Mouse (Mus musculus) intestine, embryonic 14.5 days (tissue): Measurements from ENCODE around the gene Scgb2b11. TPM values are rescaled to one million over a fixed set of nuclear protein-coding genes. Genes with fewer than 3 reads are reported as not detected.
"Not testable (repeated sequence)": the region's sequence is repeated elsewhere in the genome, so short reads cannot be mapped to it uniquely, and the experiment has no call there.

Experiments
- ATAC-seq: fragments of 200-750 bp; cut with Nextera tagmentation; replicated peaks from 2 replicates; pipeline ENCODE4 v1.8.0; 2017; ENCODE audit warnings: low read depth, moderate number of reproducible peaks, moderate TSS enrichment, moderate library complexity; ENCODE audit not compliant: low FRiP score, low TSS enrichment
- DNase-seq: peaks from one replicate; pipeline ENCODE4 v3.0.0-alpha.2; 2018; ENCODE audit warnings: low spot score
- H3K27ac ChIP-seq: fragments of 300-500 bp; sonication (generic); 2 replicates; pipeline ENCODE4 v1.5.1; 2014; ENCODE audit warnings: low read depth, mild to moderate bottlenecking, control low read depth
- H3K27me3 ChIP-seq: fragments of 300-500 bp; sonication (generic); replicated peaks from 2 replicates; pipeline ENCODE4 v1.6.1; 2014; ENCODE audit warnings: low read length, control low read depth; ENCODE audit not compliant: control insufficient read depth, insufficient read depth
- H3K36me3 ChIP-seq: fragments of 300-500 bp; sonication (generic); 2 replicates; pipeline ENCODE4 v1.6.1; 2014; ENCODE audit warnings: low read length, control low read depth; ENCODE audit not compliant: control insufficient read depth, insufficient read depth
- H3K4me1 ChIP-seq: fragments of 300-500 bp; sonication (generic); replicated peaks from 2 replicates; pipeline ENCODE4 v1.6.1; 2014; ENCODE audit warnings: low read length, control low read depth, mixed read lengths; ENCODE audit not compliant: control insufficient read depth, insufficient read depth
- H3K4me2 ChIP-seq: fragments of 300-500 bp; sonication (generic); 2 replicates; pipeline ENCODE4 v1.6.1; 2014; ENCODE audit warnings: low read length
- H3K4me3 ChIP-seq: fragments of 300-500 bp; sonication (generic); 2 replicates; pipeline ENCODE4 v1.5.1; 2014; ENCODE audit warnings: low read depth, low read length, control low read depth, mixed read lengths
- H3K9ac ChIP-seq: fragments of 300-500 bp; sonication (generic); 2 replicates; pipeline ENCODE4 v1.6.1; 2014; ENCODE audit warnings: mild to moderate bottlenecking, low read length
- H3K9me3 ChIP-seq: fragments of 300-500 bp; sonication (generic); 2 replicates; pipeline ENCODE4 v1.6.1; 2016; ENCODE audit warnings: low read length, control low read depth; ENCODE audit not compliant: control insufficient read depth
- WGBS: fragments of 180-500 bp; shearing (Covaris S2); extraction: QIAGEN DNeasy Blood & Tissue Kit; methylation state at CpG from one replicate; pipeline ENCODE4 v1.1.7; 2014; 5-methylcytosine and 5-hydroxymethylcytosine counted together
- polyA plus RNA-seq: library from polyadenylated mRNA; unstranded; fragments of >200 nt; fragmentation: Nextera tagmentation; extraction: Ambion mirVana; gene quantifications from 2 replicates; pipeline ENCODE4 v1.2.1, GENCODE M21; 2014

Scgb2b11 gene
- not detected in 2 replicates for polyA plus RNA-seq

DNA sequence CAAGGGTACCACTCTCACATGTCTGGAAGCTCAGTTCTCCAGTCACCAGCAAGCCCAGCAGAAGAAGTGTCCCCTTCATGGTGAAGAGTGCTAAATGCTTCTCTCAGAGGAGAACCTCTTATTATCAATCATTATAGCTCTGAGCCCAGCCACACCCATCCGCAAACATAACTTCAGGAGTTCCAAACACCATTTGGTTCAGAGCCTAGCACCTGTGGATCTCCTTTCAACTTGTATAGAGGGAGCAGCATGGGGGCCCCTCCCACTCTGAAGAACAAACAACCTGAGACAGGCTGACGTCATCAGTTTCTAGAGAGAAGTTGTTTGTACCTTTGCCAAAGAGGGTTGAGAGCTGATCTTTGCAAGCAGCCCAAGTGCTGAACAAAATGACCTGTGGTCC, at the start of gene Scgb2b11:
Gene Scgb2b11, minus strand, starts transcription at position 101 of the 400 bp plus-strand sequence.
- H3K4me3 ChIP-seq, H3K27ac ChIP-seq, H3K4me2 ChIP-seq, H3K9me3 ChIP-seq, ATAC-seq, H3K4me1 ChIP-seq, H3K36me3 ChIP-seq, H3K27me3 ChIP-seq, DNase-seq, H3K9ac ChIP-seq: not testable (repeated sequence)
- 55% methylated on average over 2 of the region's 2 CpGs for WGBS

- H3K9ac ChIP-seq, H3K9me3 ChIP-seq, H3K4me3 ChIP-seq, ATAC-seq, H3K27me3 ChIP-seq, H3K36me3 ChIP-seq, H3K4me2 ChIP-seq, H3K27ac ChIP-seq, DNase-seq, H3K4me1 ChIP-seq: not testable (repeated sequence)
- no CpG with 5 or more reads among the region's 2 CpGs for WGBS
Measured at GRCm38 (mm10) chr7:32222540-32222939, 11.6 kb upstream of the Scgb2b11 start, which contains the start of gene Scgb1b11. Gene Scgb1b11, plus strand, starts transcription at chr7:32222840.

Other genes starting within 250 kb of the Scgb2b11 start
- not detected in 2 replicates for gene Scgb1b10, start 110.3 kb downstream of the Scgb2b11 start, polyA plus RNA-seq
- gene Scgb1b11, start 11.7 kb upstream of the Scgb2b11 start, polyA plus RNA-seq, result not detected in 2 replicates
- gene Scgb2b12, start 116.1 kb upstream of the Scgb2b11 start, polyA plus RNA-seq, result not detected in 2 replicates
- not detected in 2 replicates for gene Scgb1b12, start 123.0 kb upstream of the Scgb2b11 start, polyA plus RNA-seq
- not detected in 2 replicates for gene Scgb1b29, start 230.4 kb upstream of the Scgb2b11 start, polyA plus RNA-seq